ENCODE assay signal across 24 mouse cellular contexts in the genomic region with DNA sequence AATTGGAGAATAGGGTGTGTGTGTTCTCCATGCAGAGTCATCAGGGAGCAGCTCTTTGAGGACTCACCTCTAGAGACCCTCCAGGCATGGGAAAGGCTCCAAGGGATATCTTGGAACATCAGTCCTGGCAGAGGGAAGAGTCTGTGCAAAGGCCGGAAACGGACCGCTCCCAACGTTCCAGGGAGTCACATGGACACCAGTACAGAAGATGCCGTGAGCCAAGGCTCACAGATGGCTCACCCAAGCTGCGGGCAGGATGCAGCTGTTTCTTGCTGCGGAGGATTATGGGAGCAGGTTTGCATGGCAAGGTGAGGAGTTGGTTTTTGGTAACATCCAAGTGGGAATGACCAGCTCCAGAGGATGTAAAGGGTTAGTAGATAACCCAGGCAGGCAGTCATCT. TPM values are rescaled to one million over a fixed set of nuclear protein-coding genes. Genes with fewer than 3 reads are reported as not detected.
DNase-seq lines count a peak whose midpoint lies in the region; ATAC-seq and TF ChIP-seq lines count a peak whose summit lies in the region.
"Had no signal": no experiment of that assay in that cellular context is flagged by ENCODE, and none has a peak within 500 bp of the region (broad histone marks: within the 10 kb centered on the region; RNA-seq: fewer than 3 reads in every experiment).

No protein-coding gene starts in this region.

- H3K36me3 ChIP-seq in heart, adult 2 months (ENCODE audit: control insufficient read depth, insufficient read depth, low read length) = no peaks in the 10 kb centered on the region
- no peaks in the 10 kb centered on the region for H3K36me3 ChIP-seq in limb, embryonic 14.5 days (ENCODE audit: control insufficient read depth, insufficient read depth, low read length)
- no peaks in the 10 kb centered on the region for H3K36me3 ChIP-seq in limb, embryonic 10.5 days
- H3K36me3 ChIP-seq: embryonic facial prominence, embryonic 10.5 days; G1E; heart, embryonic 15.5 days; hindbrain, embryonic 12.5 days had no signal

- H3K4me2 ChIP-seq in limb, embryonic 14.5 days (replicated peaks; ENCODE audit: low read depth, low read length, severe bottlenecking) = no peak overlapping the region
- H3K4me2 ChIP-seq: forebrain, embryonic 13.5 days; heart, embryonic 15.5 days; hindbrain, embryonic 12.5 days had no signal

- H3K9me3 ChIP-seq in limb, embryonic 14.5 days (ENCODE audit: control insufficient read depth, low read length) = no peaks in the 10 kb centered on the region
- no peaks in the 10 kb centered on the region for H3K9me3 ChIP-seq in limb, embryonic 10.5 days (replicated peaks)
- H3K9me3 ChIP-seq: forebrain, embryonic 13.5 days; G1E; heart, embryonic 15.5 days; hindbrain, embryonic 12.5 days had no signal

- H3K79me2 ChIP-seq in heart, adult 2 months (replicated peaks; ENCODE audit: control insufficient read depth, insufficient read depth, low read length) = no peaks in the 10 kb centered on the region

- no peak for TF ChIP-seq POLR2A in heart, adult 2 months (IDR thresholded peaks at IDR 0.05; ENCODE audit: insufficient read depth, low read depth, low read length)
- TF ChIP-seq POLR2A in limb, embryonic 14.5 days (IDR thresholded peaks at IDR 0.05; ENCODE audit: borderline replicate concordance, extremely low read depth, insufficient read depth, insufficient read length) = no peak

- H3K4me1 ChIP-seq in heart, adult 2 months (ENCODE audit: control insufficient read depth, insufficient read depth, low read length) = no peaks in the 10 kb centered on the region; the same call in 1 of the 2 replicates
- H3K4me1 ChIP-seq in limb, embryonic 14.5 days (ENCODE audit: control insufficient read depth, insufficient read depth, low read length) = peaks cover 49% of the 10 kb centered on the region
- H3K4me1 ChIP-seq in limb, embryonic 10.5 days = peaks cover 32% of the 10 kb centered on the region

- peak; percentile 61 for TF ChIP-seq EP300 in heart, adult 2 months (IDR thresholded peaks at IDR 0.05; ENCODE audit: insufficient read depth, low read depth, low read length)

- H3K9ac ChIP-seq in heart, adult 2 months (ENCODE audit: low read depth, low read length) = no peak overlapping the region
- H3K9ac ChIP-seq in limb, embryonic 14.5 days (ENCODE audit: low read depth, low read length, severe bottlenecking) = no peak overlapping the region
- H3K9ac ChIP-seq: forebrain, embryonic 13.5 days; forebrain, postnatal 0 days; heart, embryonic 15.5 days; hindbrain, embryonic 12.5 days had no signal

- 52% methylated on average over 7 of the region's 7 CpGs for WGBS in heart, adult 2 months
- WGBS in limb, embryonic 14.5 days = 94% methylated on average over 7 of the region's 7 CpGs
- 93% methylated on average over 7 of the region's 7 CpGs for WGBS in limb, embryonic 10.5 days

- no peak for TF ChIP-seq CTCF in gastrocnemius, adult 2 months (IDR thresholded peaks at IDR 0.05)
- no peak for TF ChIP-seq CTCF in heart, adult 2 months (IDR thresholded peaks at IDR 0.05)

- no peak overlapping the region for H3K27ac ChIP-seq in gastrocnemius, adult 2 months
- no peak overlapping the region for H3K27ac ChIP-seq in heart, adult 2 months
- no peak overlapping the region for H3K27ac ChIP-seq in limb, embryonic 14.5 days (replicated peaks; ENCODE audit: low read depth, low read length)
- H3K27ac ChIP-seq in limb, embryonic 10.5 days = no peak overlapping the region
- H3K27ac ChIP-seq: embryonic facial prominence, embryonic 10.5 days; forebrain, embryonic 13.5 days; heart, embryonic 15.5 days; hindbrain, embryonic 12.5 days had no signal

- no peak for ATAC-seq in limb, embryonic 14.5 days (ENCODE audit: low FRiP score, low read depth)
- ATAC-seq: CD4-positive, CD25-positive, alpha-beta regulatory T cell, adult 4 months; forebrain, embryonic 13.5 days; forebrain, postnatal 0 days; hindbrain, embryonic 16.5 days; inflammation-experienced regulatory T-cells, adult 6 months had no signal

- H3K27me3 ChIP-seq in heart, adult 2 months (ENCODE audit: control insufficient read depth, insufficient read depth, low read length) = no peaks in the 10 kb centered on the region; the same call in 1 of the 2 replicates
- H3K27me3 ChIP-seq in limb, embryonic 14.5 days (ENCODE audit: control insufficient read depth, insufficient read depth, low read length) = peaks cover 8% of the 10 kb centered on the region; the same call in 1 of the 2 replicates
- peaks cover 23% of the 10 kb centered on the region for H3K27me3 ChIP-seq in limb, embryonic 10.5 days (ENCODE audit: low read depth, poor library complexity, severe bottlenecking)
- H3K27me3 ChIP-seq: heart, embryonic 15.5 days had no signal

- no peak overlapping the region for H3K4me3 ChIP-seq in gastrocnemius, adult 2 months
- H3K4me3 ChIP-seq in heart, adult 2 months = no peak overlapping the region
- H3K4me3 ChIP-seq in limb, embryonic 14.5 days (replicated peaks; ENCODE audit: low read length) = no peak overlapping the region
- no peak overlapping the region for H3K4me3 ChIP-seq in limb, embryonic 10.5 days
- H3K4me3 ChIP-seq: embryonic facial prominence, embryonic 10.5 days; forebrain, embryonic 13.5 days; heart, embryonic 15.5 days; hindbrain, embryonic 12.5 days had no signal

- DNase-seq in gastrocnemius, adult 18-20 months (ENCODE audit: low spot score) = peak; percentile 13
- DNase-seq in gastrocnemius, adult 2 months = no peak
- DNase-seq in heart, adult 2 months = peak; percentile 20 to 35
- no peak for DNase-seq in heart, postnatal 10 days
- peak; percentile 0 for DNase-seq in limb, embryonic 14.5 days (ENCODE audit: low spot score)
- DNase-seq in limb, embryonic 10.5 days (ENCODE audit: low spot score) = no peak
- DNase-seq in urinary bladder, postnatal 25 days (ENCODE audit: low spot score) = peak; percentile 1
- DNase-seq in urinary bladder, postnatal 36 days (ENCODE audit: low spot score in 2 of 2) = no peak
- DNase-seq: adrenal gland, adult 8-10 months; adrenal gland, postnatal 36 days; B cell, adult 2 months; cerebellum, adult 2 months; forebrain, postnatal 0 days had no signal

- intact Hi-C loops in gastrocnemius, adult 2 months (cut with DNase I) = no loop called here
- intact Hi-C loops in heart, adult 2 months (cut with DNase I) = no loop called here
- intact Hi-C loops in heart, postnatal 10 days (cut with DNase I) = no loop called here

RNA-seq across cellular contexts. Expression of gene 6030452D12Rik, which starts 3.9 kb away (rescaled TPM):
- not detected for total RNA-seq in gastrocnemius, adult 18-20 months (2021)
- total RNA-seq in gastrocnemius, adult 2 months (2021) = not detected
- total RNA-seq in heart, adult 2 months (2021) = not detected
- polyA plus RNA-seq in heart, adult 2 months (2012; rRNA removed) = not detected in 2 replicates
- not detected for total RNA-seq in heart, postnatal 10 days (2021)
- polyA plus RNA-seq in limb, embryonic 14.5 days (2012; rRNA removed) = not detected in 2 replicates
- not detected in 2 replicates for polyA plus RNA-seq in limb, embryonic 14.5 days (2014; fragmentation: Nextera tagmentation; extraction: Ambion mirVana)
- polyA plus RNA-seq in limb, embryonic 10.5 days (2016; fragmentation: Nextera tagmentation; extraction: Ambion mirVana) = not detected in 2 replicates
- total RNA-seq: adrenal gland, adult 8-10 months; adrenal gland, postnatal 36 days; forebrain, postnatal 0 days; G1E; gastrocnemius, postnatal 36 days; heart, postnatal 36 days had no signal
- polyA plus RNA-seq: CD4-positive, CD25-positive, alpha-beta regulatory T cell, adult 4 months; cerebellum, adult 2 months; embryonic facial prominence, embryonic 10.5 days; embryonic facial prominence, embryonic 14.5 days; forebrain, embryonic 13.5 days; forebrain, postnatal 0 days; G1E; heart, embryonic 15.5 days; hindbrain, embryonic 12.5 days; hindbrain, embryonic 16.5 days; inflammation-experienced regulatory T-cells, adult 6 months had no signal

RNA-seq across cellular contexts. Expression of gene Cdh3, which starts 6.5 kb away (rescaled TPM):
- total RNA-seq in gastrocnemius, adult 18-20 months (2021) = not detected
- total RNA-seq in gastrocnemius, adult 2 months (2021) = under 1 TPM in 1 of 2 experiments, not detected in 1; 0.06 TPM
- total RNA-seq in heart, adult 2 months (2021) = 1 to 10 TPM in 1 of 2 experiments, under 1 TPM in 1; 0.91 to 1.1 TPM
- 1.2 and 1.4 TPM in 2 replicates for polyA plus RNA-seq in heart, adult 2 months (2012; rRNA removed)
- total RNA-seq in heart, postnatal 10 days (2021) = 1 to 10 TPM; 2.8 to 3.3 TPM
- polyA plus RNA-seq in limb, embryonic 14.5 days (2012; rRNA removed) = 49.5 and 60.4 TPM in 2 replicates
- 23.0 and 25.0 TPM in 2 replicates for polyA plus RNA-seq in limb, embryonic 14.5 days (2014; fragmentation: Nextera tagmentation; extraction: Ambion mirVana)
- 29.7 and 34.5 TPM in 2 replicates for polyA plus RNA-seq in limb, embryonic 10.5 days (2016; fragmentation: Nextera tagmentation; extraction: Ambion mirVana)
- polyA plus RNA-seq: CD4-positive, CD25-positive, alpha-beta regulatory T cell, adult 4 months; G1E; inflammation-experienced regulatory T-cells, adult 6 months had no signal

Comparison
In these comparisons a context has a peak if more than half of its experiments do, and no peak if none do; other contexts are left out.
1. DNase-seq: peak in gastrocnemius, adult 18-20 months (single experiment), heart, adult 2 months (2 of 2), limb, embryonic 14.5 days (single experiment) and urinary bladder, postnatal 25 days (single experiment); none in gastrocnemius, adult 2 months (single experiment), heart, postnatal 10 days (0 of 2), limb, embryonic 10.5 days (single experiment) and urinary bladder, postnatal 36 days (0 of 2).